Mouse (Mus musculus): ENCODE measurements around the gene Tlx2. TPM values are rescaled to one million over a fixed set of nuclear protein-coding genes. Genes with fewer than 3 reads are reported as not detected.

Gene Tlx2
- total RNA-seq (2021) = not detected
- long read RNA-seq, experiment 1 = 0 reads
- long read RNA-seq, experiment 2 = 0 reads

DNA sequence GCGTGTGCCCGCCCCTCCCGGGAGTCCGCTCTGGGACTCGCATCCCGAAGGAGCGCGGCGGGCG is at the start of gene Tlx2:
Gene Tlx2, minus strand, starts transcription at position 47 of the 64 bp plus-strand sequence.
- DNase-seq = no peak
- intact Hi-C loops (cut with DNase I) = loop anchor here (10.0 kb wide), 1 partner anchor 325 kb away; no protein-coding TSS in a partner anchor

DNA sequence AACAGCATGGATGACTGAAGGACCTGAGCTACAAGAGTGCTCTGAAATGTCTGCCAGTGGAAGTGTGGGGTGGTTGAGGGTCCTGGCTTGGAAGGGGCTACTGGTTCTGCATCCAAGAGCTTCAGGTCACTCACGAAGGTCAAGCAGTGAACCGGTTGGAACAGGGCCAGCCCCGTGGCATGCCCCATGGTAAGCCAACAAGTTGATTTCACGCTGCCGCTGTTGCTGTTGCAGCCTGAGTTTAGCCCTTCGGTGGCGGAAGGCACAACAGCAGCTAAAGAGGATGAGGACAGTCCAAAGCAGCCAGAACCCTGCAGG is 49.6 kb upstream of the Tlx2 start:
- no peak for DNase-seq
- intact Hi-C loops (cut with DNase I) = loop anchor here (5.0 kb wide), 1 partner anchor 148 kb away; no protein-coding TSS in a partner anchor

DNA sequence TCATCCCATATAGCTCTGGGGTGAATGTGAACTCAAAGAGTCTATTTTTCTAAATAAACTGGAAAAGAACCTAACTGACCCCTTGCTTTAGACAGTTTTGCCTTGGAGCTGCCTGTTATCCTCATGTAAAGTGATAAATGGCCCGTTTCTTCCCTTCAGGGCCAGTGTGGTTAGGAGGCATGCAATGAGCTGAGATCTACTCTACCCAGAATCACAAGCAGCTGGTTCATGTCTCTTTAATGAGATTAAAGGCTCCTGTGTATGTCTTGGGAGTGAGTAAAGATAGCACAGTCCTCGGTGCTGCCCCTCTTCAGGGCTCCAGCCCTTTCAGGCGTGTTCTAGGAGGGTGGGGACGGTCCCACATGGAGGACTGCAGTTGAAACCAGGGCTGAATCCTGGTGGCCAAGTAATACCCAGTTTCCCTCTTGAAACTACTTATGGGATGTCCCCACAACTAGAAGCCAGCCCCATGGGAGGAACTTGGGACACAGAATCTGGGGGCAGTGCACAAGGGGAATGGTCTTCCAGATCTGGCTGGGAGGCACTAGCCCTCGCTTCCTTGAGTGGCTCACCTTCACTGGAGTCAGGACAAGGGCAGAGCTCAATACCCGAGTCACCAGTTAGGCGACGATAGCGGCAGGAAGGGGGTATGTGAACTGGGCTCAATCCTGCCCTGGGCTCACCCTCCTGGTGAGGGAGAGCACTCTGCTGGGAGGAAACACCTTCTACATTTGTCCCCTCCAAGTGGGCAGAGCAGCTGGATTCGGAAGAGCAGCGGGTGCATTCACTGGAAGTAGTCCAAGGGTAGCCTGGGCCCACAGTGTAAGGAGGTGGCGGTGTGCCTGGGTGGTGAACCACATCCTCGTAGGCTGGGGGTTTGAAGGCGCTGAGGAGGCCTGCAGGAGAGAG is 49.0 kb upstream of the Tlx2 start:
- intact Hi-C loops (cut with DNase I) = loop anchor here (5.0 kb wide), 1 partner anchor 148 kb away; no protein-coding TSS in a partner anchor
- no peak for DNase-seq

DNA sequence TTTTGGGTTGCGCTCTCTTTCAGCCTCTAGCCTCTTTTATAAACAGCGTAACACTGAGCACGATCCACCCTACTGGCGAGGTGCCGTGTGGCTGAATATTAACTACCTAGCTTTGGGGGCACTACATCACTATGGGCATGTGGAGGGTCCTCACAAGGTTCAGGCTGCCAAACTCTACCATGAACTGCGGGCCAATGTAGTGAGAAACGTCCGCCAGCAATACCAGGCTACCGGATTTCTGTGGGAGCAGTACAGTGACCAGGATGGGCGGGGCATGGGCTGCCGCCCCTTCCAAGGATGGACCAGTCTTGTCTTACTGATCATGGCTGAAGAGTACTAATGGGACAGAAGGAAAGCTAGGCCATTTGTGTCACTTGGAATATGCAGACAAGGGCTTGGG is 48.3 kb upstream of the Tlx2 start:
- intact Hi-C loops (cut with DNase I) = loop anchor here (5.0 kb wide), 1 partner anchor 149 kb away; no protein-coding TSS in a partner anchor
- DNase-seq = no peak

DNA sequence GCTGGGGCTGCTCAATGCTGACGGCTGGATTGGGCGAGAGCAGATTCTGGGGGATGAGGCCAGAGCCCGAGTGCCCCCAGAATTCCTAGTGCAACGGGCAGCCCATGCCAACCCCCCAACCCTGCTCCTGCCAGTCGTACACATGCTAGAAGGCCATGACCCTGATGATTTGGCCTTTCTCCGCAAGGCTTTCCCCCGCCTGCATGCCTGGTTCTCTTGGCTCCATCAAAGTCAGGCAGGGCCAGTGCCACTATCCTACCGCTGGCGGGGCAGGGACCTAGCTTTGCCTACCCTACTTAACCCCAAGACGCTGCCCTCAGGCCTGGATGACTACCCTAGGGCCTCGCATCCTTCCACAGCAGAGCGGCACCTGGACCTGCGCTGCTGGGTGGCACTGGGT is 47.5 kb upstream of the Tlx2 start:
- no peak for DNase-seq
- intact Hi-C loops (cut with DNase I) = loop anchor here (2.0 to 5.0 kb wide), 2 partner anchors 43 to 150 kb away; no protein-coding TSS in a partner anchor

DNA sequence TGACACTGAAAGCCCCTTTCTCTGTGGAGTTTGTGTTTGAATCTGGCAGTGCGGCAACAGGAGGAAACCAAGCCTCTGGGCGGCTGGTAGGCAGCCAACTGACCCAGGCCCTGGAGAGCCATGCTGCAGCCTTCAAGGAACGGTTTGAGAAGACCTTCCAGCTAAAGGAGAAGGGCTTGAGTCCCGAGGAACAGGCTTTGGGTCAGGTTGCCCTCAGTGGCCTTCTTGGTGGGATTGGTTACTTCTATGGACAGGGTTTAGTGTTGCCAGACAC is 47.0 kb upstream of the Tlx2 start:
- intact Hi-C loops (cut with DNase I) = loop anchor here (2.0 to 5.0 kb wide), 2 partner anchors 44 to 150 kb away; no protein-coding TSS in a partner anchor
- DNase-seq = no peak

DNA sequence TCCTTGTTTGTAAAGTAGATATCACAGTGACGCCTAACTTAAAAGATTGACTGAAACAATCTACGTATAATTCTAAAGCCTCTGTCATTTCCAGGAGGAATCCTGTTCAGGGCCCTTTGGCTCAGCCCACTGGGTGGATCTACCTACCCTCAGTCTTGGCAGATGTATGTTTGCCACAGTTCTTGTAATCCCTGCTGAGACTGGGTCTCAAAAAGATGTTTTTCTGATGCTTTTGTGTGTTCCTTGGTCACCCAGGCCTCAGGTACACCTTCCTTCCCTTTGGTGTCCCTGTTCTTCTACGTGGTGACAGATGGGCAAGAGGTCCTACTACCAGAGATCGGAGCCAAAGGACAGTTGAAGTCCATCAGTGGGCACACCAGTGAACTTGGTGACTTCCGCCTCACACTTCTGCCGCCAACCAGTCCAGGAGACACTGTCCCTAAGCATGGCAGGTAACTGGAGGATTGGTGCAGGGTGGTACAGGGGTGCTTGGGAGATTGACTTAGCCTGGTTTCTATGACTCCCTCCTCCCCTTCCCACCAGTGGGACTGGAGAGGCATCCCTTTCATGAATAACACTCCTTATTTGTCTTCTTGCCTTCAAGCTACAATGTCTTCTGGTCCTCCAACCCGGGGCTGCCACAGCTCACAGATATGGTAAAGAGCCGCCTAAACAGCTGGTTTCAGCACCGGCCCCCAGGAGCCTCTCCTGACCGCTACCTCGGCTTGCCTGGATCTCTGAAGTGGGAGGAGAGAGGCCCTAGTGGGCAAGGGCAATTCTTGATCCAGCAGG is 46.5 kb upstream of the Tlx2 start:
- intact Hi-C loops (cut with DNase I) = loop anchor here (2.0 to 5.0 kb wide), 2 partner anchors 44 to 151 kb away; no protein-coding TSS in a partner anchor
- no peak for DNase-seq

DNA sequence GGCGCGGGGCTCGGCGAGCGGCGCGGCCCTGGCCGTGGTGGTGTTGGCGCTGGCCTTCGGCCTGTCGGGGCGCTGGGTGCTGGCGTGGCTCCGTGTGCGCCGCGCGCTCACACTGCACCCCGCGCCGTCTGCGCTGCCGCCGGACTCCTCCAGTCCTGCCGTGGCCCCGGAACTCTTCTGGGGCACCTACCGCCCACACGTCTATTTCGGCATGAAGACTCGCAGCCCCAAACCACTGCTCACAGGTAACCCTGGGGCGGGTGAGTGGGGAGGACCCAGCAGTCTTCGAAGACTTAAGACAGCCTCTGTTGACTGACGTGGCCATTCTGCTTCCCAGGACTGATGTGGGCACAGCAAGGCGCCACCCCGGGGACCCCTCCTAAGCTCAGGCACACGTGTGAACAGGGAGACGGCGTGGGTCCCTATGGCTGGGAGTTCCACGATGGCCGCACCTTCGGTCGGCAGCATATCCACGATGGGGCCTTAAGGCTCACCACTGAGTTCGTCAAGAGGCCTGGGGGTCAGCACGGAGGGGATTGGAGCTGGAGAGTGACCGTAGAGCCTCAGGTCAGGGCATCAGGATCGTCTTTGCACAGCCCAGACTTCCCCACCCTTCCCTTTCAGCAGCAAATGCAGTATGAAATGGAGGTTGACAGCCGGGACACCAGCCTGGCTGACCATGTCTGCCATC is 45.7 kb upstream of the Tlx2 start:
- DNase-seq = no peak
- intact Hi-C loops (cut with DNase I) = loop anchor here (2.0 to 5.0 kb wide), 2 partner anchors 45 to 151 kb away; no protein-coding TSS in a partner anchor

DNA sequence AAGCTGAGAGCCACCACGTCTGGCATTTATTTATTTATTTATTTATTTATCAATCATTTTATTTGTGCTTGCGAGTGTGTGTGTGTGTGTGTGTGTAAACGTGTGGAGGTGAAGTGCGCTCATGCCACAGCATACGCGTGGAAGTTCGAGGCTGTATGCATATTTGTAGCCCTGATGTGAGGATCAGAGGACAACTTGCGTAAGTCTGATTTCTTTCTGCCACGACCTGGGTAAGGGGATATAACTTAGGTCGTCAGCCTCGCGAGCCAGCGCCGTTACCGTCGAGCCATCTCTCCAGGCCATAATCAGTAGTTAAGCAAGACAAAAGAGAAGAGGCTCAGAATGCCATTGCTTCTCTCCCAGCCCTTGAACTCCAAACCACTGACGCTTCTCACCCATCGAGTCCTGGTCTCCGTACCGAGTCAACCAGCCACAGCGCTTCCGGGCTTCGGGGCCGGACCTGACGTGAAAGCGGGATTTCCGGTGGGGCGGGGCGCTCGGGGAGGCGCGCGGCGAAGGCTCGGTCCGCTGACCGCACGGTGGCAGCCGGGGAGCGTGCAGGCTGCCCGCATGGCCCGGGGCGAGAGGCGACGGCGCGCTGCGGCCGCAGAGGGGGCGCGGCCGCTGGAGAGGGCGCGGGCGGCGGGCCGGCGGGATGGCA is 45.0 kb upstream of the Tlx2 start, which contains the start of gene Mogs:
Gene Mogs, plus strand, starts transcription at position 486 of the 661 bp plus-strand sequence.
- intact Hi-C loops (cut with DNase I) = loop anchor here (5.0 kb wide), 1 partner anchor 152 kb away; no protein-coding TSS in a partner anchor
- DNase-seq = peak; percentile 97

DNA sequence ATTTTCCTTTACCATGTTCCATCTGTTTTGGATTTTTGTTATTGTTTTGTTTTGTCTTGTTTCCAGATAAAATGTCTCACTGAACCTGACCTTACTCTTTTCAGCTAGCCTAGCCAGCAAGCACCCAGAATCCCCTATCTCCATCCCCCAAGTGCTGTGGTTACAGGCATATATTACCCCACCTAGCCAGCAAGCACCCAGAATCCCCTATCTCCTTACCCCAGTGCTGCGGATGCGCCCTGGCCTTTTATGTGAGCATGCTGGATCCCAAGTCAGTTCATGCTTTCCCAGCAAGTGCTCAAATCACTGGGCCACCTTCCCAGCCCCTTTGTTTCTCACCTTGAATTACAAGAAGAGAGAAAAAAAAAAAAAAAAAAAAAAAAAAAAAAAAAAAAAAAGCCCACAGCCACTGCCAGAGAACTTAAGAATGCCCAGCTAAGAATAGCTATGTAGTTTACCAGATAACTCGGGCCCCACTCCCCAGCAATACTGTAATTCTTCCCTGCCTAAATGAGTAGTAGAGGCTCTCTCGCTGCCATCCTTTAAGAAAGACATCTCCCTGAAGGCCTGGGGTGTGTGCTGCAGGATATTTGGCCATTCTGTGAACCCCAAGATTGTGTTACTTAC is 41.5 kb upstream of the Tlx2 start:
- intact Hi-C loops (cut with DNase I) = no loop called here

DNA sequence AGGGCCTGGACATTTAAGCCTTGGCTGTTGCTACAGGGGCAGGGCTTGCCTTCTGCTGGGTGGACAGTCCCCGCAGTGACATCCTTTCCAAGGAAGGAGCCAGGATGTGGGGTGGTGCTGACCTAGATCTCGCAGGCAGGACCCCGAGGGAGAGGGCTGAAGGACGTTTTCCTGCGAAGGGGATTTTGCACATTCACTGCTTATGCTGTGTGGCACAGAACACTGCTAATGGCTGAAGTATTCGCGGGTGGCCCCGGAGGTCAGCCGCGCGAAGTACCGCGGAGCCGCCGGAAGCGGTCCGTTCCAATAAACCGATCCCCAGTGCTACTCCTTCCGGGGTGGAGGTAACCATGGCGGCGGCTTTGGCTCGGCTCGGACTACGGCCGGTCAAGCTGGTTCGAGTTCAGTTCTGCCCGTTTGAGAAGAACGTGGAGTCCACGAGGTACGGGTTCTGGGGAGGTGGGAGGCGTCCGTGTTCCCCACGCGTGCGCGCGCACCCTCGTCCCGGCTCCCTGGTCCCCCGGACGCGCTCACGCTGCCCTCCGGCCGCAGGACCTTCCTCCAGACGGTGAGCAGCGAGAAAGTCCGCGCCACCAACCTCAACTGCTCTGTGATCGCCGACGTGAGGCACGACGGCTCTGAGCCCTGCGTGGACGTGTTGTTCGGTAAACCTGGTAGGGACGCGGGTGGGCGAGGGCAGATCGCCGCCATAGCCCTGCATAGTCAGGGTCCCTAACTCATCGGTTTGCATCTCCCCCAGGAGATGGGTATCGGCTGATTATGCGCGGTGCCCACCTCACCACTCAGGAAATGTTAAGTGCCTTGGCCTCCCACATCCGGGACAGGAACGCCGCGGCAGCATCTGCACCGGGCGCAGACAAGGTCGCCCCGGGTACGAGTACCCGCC is 38.9 kb upstream of the Tlx2 start, which contains the start of gene Mrpl53:
Gene Mrpl53, plus strand, starts transcription at position 279 of the 907 bp plus-strand sequence.
- intact Hi-C loops (cut with DNase I) = no loop called here
- DNase-seq = peak; percentile 81 to 89

More for the DNA sequence above, 41.5 kb upstream of the Tlx2 start:
- no peak for DNase-seq

DNA sequence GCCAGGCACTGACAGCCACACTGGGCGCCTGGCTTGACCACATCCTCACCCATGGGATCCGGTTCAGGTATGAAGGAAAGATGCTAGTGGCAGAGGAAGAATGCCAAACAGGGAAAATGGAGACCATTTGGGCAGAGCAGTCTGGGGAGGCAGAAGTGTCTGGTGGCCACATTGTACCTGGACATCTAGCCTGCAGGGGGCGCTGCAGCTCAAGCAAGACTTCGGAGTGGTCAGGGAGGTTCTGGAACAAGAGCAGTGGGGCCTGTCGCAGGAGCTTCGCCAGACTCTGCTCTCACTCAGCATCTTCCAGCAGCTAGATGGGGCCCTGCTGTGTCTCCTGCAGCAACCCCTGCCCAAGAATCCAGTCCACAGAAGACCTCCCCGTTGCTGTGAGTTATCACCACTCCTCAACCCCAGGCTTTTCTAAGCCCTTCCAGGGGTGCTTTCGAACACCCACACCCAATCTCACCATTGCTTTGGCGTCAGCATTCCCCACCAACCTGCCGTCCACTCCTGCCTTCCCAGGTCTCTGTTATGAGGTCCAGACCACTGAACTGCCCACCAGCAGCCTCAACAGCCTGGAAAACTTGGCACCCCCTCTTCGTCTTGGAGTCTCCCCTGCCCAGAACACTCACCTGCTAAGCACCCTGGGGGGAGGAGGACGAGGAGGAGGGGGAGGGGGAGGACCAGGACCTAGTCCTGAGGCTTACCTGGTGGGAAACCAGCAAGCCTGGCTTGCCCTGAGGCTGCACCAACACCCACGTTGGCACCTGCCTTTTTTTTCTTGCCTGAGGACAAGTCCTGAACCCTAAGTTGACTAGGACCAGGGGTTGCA is 37.7 kb upstream of the Tlx2 start:
- peak; percentile 76 to 85 for DNase-seq
- intact Hi-C loops (cut with DNase I) = no loop called here

DNA sequence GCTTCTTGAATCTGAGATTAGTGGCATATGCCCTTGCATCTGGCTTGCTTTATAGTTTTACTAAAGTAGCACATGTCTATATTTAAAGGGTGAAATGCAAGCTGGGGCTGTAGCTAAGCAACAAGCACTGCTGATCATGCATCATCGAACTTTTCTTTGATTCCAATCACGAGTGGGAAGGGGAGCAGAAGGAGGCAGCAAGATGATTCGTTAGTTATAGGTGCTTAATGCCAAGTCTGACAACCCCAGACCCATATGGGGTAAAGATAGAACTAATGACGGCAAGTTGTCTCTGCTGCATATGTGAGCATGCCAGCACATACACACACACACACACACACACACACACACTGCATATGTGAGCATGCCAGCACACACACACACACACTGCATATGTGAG is 34.1 kb upstream of the Tlx2 start:
- intact Hi-C loops (cut with DNase I) = no loop called here
- DNase-seq = no peak

DNA sequence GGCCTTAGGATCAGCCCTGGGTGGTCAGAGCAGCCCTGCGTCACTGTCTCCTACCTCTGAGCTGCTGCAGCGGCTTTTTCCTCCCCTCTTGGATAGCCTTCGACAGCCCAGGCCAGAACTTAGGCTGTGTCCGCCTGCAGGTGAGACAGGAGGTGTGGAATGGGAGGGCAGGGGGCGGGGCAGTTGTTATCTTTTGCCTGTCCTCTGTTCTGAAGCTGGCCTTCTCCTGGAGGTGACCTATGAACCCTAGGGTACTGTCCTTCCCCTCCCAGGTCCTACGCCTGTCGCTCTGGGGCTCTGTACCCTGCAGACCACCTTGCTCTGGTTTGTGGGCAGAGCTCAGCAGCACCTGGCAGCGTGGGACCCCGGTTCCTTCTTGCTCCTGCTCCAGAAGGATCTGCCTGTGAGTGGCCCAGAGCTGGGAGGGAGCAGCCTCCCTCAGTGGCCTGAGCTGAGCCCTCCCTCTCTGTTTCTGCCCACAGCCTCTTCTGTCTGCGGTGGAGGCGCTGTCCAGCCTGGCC is 33.1 kb upstream of the Tlx2 start:
- intact Hi-C loops (cut with DNase I) = no loop called here
- DNase-seq = no peak

DNA sequence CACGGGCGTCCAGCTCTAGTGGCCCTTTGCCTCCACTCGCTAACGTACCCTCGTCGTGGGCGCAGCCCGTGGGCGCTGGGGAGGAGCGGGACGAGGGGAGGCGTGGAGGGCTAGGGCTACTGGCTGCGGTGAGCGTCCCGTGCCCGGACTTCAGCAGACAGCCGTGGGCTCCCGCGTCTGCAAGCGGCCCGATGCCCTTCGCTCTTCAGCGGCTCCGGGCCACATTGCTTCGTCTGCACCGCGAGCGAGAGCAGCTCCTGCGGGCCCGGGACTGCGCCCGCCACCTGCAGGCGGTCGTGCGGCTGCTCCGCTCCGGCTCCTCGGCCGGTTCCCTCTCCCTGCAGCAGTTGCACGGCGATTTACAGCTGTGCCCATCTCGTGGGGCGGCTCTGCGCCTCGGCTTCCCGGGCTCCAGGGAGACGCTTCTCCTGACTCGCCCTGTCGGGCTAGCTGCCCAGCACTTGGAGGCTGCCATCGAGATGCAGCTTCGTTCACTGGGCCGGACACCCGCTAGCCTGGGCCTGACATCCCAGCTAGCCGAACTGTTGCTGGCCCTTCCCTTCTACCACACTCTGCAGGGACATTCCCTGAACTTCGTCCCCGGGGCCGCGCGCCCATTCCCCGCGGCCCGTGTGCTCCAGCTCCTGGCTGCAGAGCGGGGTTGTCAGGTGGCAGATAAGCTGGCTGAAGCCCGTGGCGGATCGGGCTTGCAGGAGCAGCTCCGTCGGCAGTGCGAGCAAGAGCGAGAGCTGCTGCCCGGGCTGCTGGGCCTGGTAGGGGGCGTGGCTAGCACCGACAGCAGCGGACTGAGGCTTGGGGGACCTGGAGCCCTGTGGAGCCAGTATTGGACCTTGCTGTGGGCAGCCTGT is 31.8 kb upstream of the Tlx2 start:
- DNase-seq = peak; percentile 68 to 74
- intact Hi-C loops (cut with DNase I) = loop anchor here (1.0 to 2.0 kb wide), 3 partner anchors 23 to 104 kb away; partner anchors contain the start of gene Aup1

DNA sequence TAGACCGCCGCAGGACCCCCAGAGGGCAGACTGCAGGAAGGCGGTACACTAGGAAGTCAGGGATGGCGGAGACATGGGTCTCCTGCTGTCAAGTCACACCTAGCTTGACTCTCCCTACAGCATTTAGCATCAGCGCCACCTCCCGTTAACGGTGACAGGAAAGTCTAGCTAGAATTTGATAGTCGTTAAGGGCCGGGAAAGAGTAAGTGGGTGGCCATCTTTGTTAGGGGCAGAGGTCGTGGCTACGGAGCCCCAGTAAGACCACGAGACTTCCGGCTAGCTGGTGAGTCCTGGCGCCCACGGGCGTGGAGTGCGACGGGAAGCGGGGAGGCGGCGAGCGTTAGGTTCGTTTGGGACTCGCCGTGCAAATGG is 31.2 kb upstream of the Tlx2 start, which contains the start of the genes Ccdc142 and Gm42688:
Gene Ccdc142, plus strand, starts transcription at position 286 of the 372 bp plus-strand sequence.
Gene Gm42688, plus strand, starts transcription at position 302 of the 372 bp plus-strand sequence.
- intact Hi-C loops (cut with DNase I) = loop anchor here (1.0 to 2.0 kb wide), 3 partner anchors 23 to 103 kb away; partner anchors contain the start of gene Aup1

DNA sequence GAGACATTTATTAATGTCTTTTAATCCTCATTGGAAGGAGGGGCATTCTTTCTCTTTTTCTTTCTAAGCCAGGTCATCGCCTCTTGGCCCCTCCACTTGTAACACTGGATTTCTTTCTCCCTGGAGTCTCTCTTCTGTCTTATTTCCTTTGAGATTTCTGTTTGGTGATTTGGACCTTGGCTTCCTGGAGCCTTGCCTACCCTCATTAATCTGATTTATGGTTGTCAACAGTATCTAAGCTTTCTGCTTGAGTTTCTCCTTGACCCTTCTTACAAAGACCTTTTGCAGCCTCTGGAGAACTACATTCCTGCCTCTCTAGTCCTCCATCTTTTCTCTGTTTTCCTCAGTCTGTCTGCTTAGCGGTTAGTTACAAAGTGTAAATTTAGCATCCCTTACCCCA is 28.3 kb upstream of the Tlx2 start:
- intact Hi-C loops (cut with DNase I) = no loop called here
- no peak for DNase-seq

More for the DNA sequence above, 31.2 kb upstream of the Tlx2 start, which contains the start of the genes Ccdc142 and Gm42688:
- peak; percentile 85 to 89 for DNase-seq

Measured in heart, postnatal 14 days (tissue).